Mouse (Mus musculus) lung, adult 2 months (tissue): Measurements from ENCODE around the gene D630003M21Rik. TPM values are rescaled to one million over a fixed set of nuclear protein-coding genes. Genes with fewer than 3 reads are reported as not detected.

Experiments
- DNase-seq: peaks from one replicate; pipeline ENCODE4 v3.0.0; 2022
- H3K4me1 ChIP-seq: fragments of 200-500 bp; 2 replicates; pipeline ENCODE4 v1.6.1; 2011; ENCODE audit warnings: low read length; ENCODE audit not compliant: control insufficient read depth, insufficient read depth
- H3K4me3 ChIP-seq: fragments of 200-500 bp; replicated peaks from 2 replicates; pipeline ENCODE3; 2011; ENCODE audit warnings: low read depth, mild to moderate bottlenecking, control low read depth, low read length; ENCODE audit errors: extremely low read depth
- CTCF ChIP-seq: fragments of 200-500 bp; IDR thresholded peaks from 2 replicates; pipeline ENCODE4 v1.5.1; 2011; ENCODE audit warnings: mild to moderate bottlenecking, low read length, control low read depth; ENCODE audit not compliant: insufficient read depth
- POLR2A ChIP-seq: fragments of 200-500 bp; IDR thresholded peaks from 2 replicates; pipeline ENCODE4 v1.6.1; 2011; ENCODE audit warnings: low read depth, mild to moderate bottlenecking, control low read depth, low read length, borderline replicate concordance; ENCODE audit errors: extremely low read depth
- WGBS: fragments of 180-500 bp; shearing (Covaris S2); methylation state at CpG from one replicate; pipeline ENCODE4 v1.1.7; 2018; 5-methylcytosine and 5-hydroxymethylcytosine counted together
- polyA plus RNA-seq: library from polyadenylated mRNA; depleted of rRNA; stranded (reverse); fragments of >200 nt; gene quantifications from 2 replicates; pipeline ENCODE4 v1.2.3, GENCODE M21; 2012

Gene D630003M21Rik
- polyA plus RNA-seq, 1 experiment: 1.9 TPM

DNA sequence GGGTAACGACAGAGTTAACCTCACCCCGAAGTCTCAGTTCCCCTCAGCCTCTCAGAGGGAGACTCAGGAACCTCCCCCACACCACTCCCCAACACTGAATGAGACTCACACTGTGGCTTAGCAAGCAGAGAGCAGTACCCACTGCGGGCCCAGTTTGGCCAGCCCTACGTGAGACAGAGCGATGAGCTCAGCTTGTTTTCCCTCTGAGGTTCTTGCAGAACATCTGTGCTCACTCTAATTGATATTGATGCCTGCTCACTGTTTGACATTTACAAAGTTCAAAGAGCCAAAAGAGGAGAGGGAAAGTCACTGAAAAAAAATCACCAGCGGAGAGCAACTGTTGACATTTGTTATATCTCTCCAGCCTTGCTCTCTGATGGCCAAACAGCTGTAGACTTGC lies 67.3 kb downstream of the D630003M21Rik start:
- WGBS: 79% methylated on average over 6 of the region's 6 CpGs
- Histone ChIP-seq H3K4me3 (no peak overlapping the region), H3K4me1 (peaks cover 17% of the 10 kb centered on the region)
- TF ChIP-seq CTCF (no peak), POLR2A (no peak)
- no peak for DNase-seq

DNA sequence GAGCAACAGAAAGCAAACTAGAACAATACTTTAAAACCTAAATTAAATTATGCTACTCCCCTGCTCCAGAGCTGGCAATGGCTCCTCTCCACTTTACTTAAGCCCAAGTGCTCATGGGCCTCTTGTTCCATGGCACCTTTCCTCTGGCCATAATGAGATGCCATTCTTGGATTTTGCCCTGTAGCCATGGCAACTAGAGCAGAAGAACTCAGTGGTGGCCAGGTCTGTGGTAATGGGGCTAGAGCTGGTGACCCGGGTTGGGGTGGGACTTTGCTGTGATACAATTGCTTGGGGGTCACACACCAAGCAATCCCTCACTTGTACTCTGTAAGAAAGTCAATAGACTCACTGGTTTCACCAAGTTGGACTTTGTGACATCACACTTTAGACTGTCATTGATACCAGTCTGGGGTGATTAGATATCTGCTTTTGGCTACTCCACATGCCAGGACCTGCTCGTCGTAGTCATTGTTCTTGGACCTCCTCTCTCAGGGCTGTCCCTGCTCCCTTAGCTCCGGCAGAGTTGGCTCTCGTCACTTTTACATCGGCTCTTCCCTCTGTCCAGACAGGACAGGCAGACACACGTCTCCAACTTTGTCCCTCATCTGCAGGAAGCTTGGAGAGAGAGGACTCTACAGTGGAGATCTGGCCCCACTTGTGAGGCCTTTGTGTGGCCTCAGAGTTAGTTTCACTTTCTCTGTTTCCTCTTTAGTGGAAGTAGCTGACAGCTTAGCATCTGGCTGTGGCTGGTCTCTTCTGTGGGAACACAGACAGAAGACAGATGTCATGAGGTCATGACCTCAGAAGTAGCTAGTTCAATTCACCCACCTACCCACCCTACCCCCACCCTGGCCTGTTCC lies 69.4 kb downstream of the D630003M21Rik start:
- TF ChIP-seq POLR2A (no peak), CTCF (no peak)
- peak overlapping the region; percentile 47 for H3K4me3 ChIP-seq
- peaks cover 17% of the 10 kb centered on the region for H3K4me1 ChIP-seq
- DNase-seq: no peak
- WGBS: 18% methylated on average over 7 of the region's 7 CpGs

DNA sequence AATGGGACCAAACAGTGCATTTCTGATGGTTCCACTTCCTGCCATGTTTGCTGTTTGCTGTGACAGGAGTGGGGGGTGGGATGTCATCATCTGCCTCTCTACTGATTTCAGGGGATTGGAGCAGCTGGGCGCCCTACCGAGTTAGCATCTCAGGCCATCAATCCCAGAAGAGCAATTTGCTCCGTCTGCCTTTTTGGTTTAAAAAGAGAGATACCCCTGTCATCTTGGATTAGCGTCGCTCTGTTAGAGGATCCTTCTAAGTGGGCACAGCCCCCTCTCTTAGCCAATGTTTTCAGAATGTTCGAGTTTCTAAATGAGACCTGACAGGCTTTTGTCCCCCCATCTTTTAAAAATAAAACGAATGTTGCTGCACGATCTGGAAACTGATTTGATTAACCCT lies 71.4 kb downstream of the D630003M21Rik start:
- 88% methylated on average over 8 of the region's 8 CpGs for WGBS
- TF ChIP-seq CTCF (no peak), POLR2A (no peak)
- no peak for DNase-seq
- Histone ChIP-seq H3K4me1 (peaks cover 15% of the 10 kb centered on the region), H3K4me3 (no peak overlapping the region)

DNA sequence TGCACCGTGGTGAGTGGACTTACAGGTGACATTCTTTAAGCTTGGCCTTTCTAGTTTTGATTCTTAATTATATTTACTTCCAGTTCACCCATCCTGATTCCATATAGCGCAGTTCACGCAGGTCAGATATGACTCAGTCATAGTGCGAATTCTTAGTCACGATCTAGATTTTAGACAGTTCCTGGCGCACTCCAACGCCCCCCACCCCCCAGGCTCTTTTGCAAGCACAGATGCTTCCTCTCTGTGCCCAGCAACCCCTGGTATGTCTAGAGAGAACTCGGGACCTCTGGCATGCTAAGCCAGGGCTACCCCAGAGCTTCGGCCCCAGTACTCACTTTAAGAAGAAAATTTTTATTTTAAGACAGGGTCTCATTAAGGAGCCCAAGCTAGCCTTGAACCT lies 72.5 kb downstream of the D630003M21Rik start:
- WGBS: 80% methylated on average over 9 of the region's 9 CpGs
- no peak for DNase-seq
- H3K4me1 ChIP-seq: peaks cover 9% of the 10 kb centered on the region
- no peak overlapping the region for H3K4me3 ChIP-seq
- no peak for TF ChIP-seq POLR2A
- TF ChIP-seq CTCF: no peak

DNA sequence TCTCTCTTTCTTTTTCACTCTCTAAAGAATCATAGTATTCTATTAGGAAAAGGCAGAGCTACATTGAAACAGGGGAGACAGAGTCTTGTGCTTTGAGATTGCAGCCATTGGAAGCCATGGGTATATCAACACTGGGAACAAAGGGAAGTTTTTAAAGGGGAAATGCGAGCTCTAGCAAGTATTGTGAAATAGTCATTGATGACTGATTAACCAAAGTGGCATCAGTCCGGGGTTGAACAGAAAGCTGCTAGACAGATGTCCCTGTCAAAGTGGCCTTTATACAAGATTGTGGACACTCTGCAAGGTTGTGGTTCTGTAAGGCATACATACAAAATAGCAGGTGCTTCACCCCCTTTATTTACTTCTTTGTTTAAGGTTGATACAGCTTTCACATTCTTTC lies 73.4 kb downstream of the D630003M21Rik start:
- no peak for DNase-seq
- peaks cover 9% of the 10 kb centered on the region for H3K4me1 ChIP-seq
- TF ChIP-seq CTCF (no peak), POLR2A (no peak)
- H3K4me3 ChIP-seq: no peak overlapping the region
- WGBS: 49% methylated on average over 2 of the region's 2 CpGs

DNA sequence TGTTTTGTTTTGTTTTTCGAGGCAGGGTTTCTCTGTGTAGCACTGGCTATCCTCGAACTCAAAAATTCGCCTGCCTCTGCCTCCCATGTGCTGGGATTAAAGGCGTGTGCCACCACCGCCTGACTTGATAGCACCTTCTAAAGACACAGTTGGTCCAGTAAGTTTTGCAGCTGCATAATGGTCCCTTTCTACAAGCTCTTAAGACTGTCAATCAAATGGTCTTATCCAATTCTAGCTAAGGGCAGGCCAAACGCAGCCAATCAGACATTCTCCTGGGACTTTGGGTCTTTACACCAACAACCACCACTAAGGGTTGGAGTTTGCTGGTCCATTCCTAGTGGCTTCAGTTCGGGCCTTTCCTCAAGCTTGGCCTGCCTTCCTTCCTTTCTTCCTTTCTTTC lies 73.9 kb downstream of the D630003M21Rik start:
- TF ChIP-seq POLR2A (no peak), CTCF (no peak)
- 87% methylated on average over 7 of the region's 7 CpGs for WGBS
- Histone ChIP-seq H3K4me3 (no peak overlapping the region), H3K4me1 (peaks cover 5% of the 10 kb centered on the region)
- DNase-seq: no peak

DNA sequence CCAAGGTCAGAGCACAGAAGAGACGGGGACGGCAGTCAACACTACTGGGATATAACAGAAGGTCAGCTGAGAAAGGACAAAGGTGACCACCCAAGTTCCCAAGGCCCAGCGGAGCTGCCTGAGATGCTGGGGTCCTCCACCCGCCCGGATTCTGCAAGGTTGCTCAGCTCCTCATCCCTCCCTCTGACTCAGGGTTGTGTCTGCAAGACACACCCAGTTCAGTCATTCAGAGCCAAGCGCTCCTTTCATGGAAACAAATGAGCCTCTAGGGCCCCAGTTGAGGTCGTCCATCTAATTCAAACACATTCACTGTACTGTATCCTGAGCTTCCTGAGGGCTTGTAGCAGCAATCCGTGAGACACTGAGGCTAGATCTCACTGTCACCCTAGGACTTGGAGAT lies 74.4 kb downstream of the D630003M21Rik start:
- Histone ChIP-seq H3K4me3 (no peak overlapping the region), H3K4me1 (peaks cover under 1% of the 10 kb centered on the region; the same call in 1 of the 2 replicates)
- no peak for DNase-seq
- 64% methylated on average over 8 of the region's 8 CpGs for WGBS
- TF ChIP-seq POLR2A: no peak
- no peak for TF ChIP-seq CTCF

DNA sequence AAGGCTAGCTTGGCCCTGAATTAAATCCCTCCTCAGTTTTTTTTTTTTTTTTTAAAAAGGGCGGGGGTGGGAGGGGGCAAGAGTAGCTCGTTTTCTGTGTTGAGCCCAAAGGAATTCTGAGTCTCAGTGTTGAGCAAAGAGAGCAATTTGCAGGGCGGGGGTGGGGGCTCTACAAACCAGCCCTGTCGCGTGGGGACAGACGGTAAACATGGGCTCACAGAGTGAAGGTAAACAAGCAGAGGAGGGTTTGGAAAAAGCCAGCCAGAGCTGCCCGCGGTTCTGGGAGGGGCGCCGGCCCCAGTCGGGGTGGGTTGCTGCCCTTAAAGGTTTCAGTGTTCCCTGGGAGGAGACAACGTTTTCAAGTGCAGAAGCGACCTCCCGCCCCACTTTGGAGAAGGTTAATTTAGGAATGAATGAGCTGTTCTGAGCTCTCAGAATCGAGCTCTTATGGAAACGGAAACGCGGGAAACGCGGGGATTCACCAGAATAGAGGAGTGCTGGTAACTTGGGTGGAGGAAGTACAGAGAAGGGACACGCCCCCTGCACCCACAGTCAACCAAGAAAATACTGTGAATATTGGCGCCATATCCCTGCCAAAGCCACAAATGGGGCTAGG lies 75.2 kb downstream of the D630003M21Rik start:
- WGBS: 2% methylated on average over 22 of the region's 22 CpGs
- TF ChIP-seq CTCF: no peak
- TF ChIP-seq POLR2A: no peak
- H3K4me3 ChIP-seq: peak overlapping the region; percentile 36
- DNase-seq: no peak
- H3K4me1 ChIP-seq: no peaks in the 10 kb centered on the region

DNA sequence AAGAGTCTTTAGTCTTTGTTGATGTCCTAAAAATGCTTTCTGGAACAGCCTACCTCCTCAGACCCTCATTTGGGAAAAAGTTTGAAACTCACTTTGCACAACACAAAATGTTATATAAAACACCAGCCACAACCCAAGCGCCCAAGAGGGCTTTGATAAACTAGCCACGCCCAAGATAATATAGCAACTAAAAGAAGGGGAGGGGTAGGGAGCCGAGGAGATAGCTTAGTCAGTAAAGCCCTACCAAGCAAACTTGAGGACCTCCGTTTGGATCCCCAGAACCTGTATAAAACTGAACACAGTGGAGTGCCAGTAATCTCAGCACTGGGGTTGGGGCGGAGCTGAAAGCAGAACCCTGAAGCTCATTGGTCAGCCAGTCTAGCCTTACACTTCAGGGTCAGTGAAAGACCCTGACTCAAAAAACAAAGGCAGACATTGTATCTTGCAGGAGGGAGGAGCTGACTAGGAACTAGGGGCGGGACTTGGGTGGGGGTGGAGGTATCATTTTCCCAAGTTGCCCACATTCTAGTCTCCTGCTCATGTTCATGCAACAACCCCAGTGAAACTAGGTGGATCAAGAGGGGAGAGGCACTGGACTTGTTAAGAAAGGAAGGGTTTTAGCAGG lies 76.2 kb downstream of the D630003M21Rik start:
- Histone ChIP-seq H3K4me1 (no peaks in the 10 kb centered on the region), H3K4me3 (no peak overlapping the region)
- TF ChIP-seq POLR2A: no peak
- TF ChIP-seq CTCF: no peak
- 54% methylated on average over 6 of the region's 6 CpGs for WGBS
- no peak for DNase-seq

DNA sequence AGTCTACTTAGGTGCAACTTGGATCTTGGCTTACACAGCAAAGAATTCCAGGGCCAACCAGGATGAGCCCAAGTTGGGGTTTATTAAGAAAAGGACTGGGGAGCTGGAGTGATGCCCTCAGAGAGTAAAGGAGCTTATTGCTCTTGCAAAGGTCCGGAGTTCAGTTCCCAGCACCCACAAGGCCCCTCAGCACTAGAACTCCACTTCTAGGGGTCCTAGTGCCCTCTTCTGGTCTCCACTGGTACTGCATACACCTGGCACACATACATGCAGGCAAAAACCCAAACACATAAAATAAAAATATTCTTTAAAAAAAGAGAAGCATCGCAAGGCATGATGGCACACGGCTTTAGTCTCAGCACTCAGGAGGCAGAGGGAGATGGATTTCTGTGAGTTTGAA lies 77.9 kb downstream of the D630003M21Rik start:
- 97% methylated on average over 3 of the region's 3 CpGs for WGBS
- Histone ChIP-seq H3K4me1 (no peaks in the 10 kb centered on the region), H3K4me3 (no peak overlapping the region)
- TF ChIP-seq CTCF (no peak), POLR2A (no peak)
- no peak for DNase-seq
